Mouse (Mus musculus) small intestine, adult 2 months (tissue): ENCODE measurements at regions not wholly inside any gene's neighbourhood (a gene's known extent, or its start where the extent isn't known, plus 50 kb on each side); places are given as distances from the start of the nearest gene placed in this dataset.

Experiments
- CTCF ChIP-seq: fragments of 200-500 bp; IDR thresholded peaks from 2 replicates; pipeline ENCODE4 v1.5.1; 2012; ENCODE audit warnings: low read depth, mild to moderate bottlenecking, control low read depth, inconsistent platforms, low read length, moderate library complexity, mixed read lengths; ENCODE audit not compliant: insufficient replicate concordance, insufficient read length; ENCODE audit errors: extremely low read depth
- POLR2A ChIP-seq: fragments of 200-500 bp; IDR thresholded peaks from 2 replicates; pipeline ENCODE4 v1.6.1; 2012; ENCODE audit warnings: low read depth, mild to moderate bottlenecking, control low read depth, inconsistent platforms, low read length, moderate library complexity

DNA sequence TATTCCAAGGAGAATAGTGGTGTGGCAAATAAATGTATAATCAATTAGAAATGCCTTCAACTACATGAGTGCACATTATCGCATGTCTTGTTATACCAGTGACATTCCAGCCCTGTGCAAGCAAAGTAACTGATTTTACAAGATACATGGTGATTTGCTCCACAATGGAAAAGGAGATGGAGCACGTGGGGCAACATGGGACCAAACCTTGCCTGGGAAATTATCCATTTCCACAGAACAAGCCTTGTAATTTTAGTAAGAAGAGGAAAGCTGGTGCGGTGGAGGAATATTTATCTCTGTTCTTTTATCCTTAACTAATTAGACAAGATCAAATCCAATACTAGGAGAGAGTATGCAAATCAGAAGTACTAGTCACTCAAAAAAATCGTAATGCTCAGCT, 222.5 kb upstream of the Gbe1 start:
- TF ChIP-seq POLR2A (no peak), CTCF (no peak)
